Mouse (Mus musculus): ENCODE data around the gene Hnrnpdl.

DNA sequence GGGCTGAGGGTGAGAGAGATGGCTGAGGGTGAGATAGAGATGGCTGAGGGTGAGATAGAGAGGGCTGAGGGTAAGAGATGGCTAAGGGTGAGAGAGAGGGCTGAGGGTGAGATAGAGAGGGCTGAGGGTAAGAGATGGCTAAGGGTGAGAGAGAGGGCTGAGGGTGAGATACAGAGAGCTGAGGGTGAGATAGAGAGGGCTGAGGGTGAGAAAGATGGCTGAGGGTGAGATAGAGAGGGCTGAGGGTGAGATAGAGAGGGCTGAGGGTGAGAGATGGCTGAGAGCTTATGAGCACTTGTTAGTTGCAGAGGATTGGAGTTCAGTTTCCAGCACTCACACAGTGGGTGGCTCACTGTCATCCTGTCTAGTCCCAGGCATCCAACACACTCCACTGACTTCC, 19.4 kb downstream of the Hnrnpdl start:
- TF ChIP-seq CTCF (IDR thresholded peaks at IDR 0.05; ENCODE audit: low read depth), result no peak
- peak; percentile 29; the same call in 1 of the 2 replicates for TF ChIP-seq EP300 (IDR thresholded peaks at IDR 0.05; ENCODE audit: low read depth)

Measured in liver, embryonic 14.5 days (tissue).